In genomic region chr9:66945647-66946641, GRCm38 (mm10) we compare ENCODE assay signal across 8 mouse cellular contexts. TPM values are rescaled to one million over a fixed set of nuclear protein-coding genes. Genes with fewer than 3 reads are reported as not detected.
DNase-seq lines count a peak whose midpoint lies in the region; ATAC-seq and TF ChIP-seq lines count a peak whose summit lies in the region.

Rps27l (plus strand) TSS chr9:66946086.

- H3K4me2 ChIP-seq in CH12.LX (ENCODE audit: insufficient read depth, low read depth, poor library complexity, severe bottlenecking) = peak within 1 kb of the TSS; percentile 33
- peak within 1 kb of the TSS; percentile 90 for H3K4me2 ChIP-seq in forebrain, embryonic 11.5 days (ENCODE audit: low read depth, low read length, severe bottlenecking)
- peak within 1 kb of the TSS; percentile 86 for H3K4me2 ChIP-seq in heart, embryonic 16.5 days (ENCODE audit: low read depth, low read length)
- peak within 1 kb of the TSS; percentile 89 for H3K4me2 ChIP-seq in liver, embryonic 15.5 days
- peak within 1 kb of the TSS; percentile 89 for H3K4me2 ChIP-seq in neural tube, embryonic 12.5 days (replicated peaks)

- TF ChIP-seq POLR2A in CH12.LX (IDR thresholded peaks at IDR 0.05; ENCODE audit: low read depth, low read length) = peak; percentile 92

- in situ Hi-C loops in CH12.LX (cut with MboI; ENCODE audit: low pct_ligation_motif_present, low pct_unique_long_range_greater_than_20kb, low sequenced_read_pairs) = loop anchor here (10.0 kb wide), 1 partner anchor 91 kb away; no protein-coding TSS in a partner anchor

- H3K4me1 ChIP-seq in CH12.LX (ENCODE audit: control insufficient read depth in 1 of 2, insufficient read depth in 2 of 2) = peaks cover 5 to 19% of the 10 kb centered on the region in 2 experiments; a peak in 3 of 4 replicates
- H3K4me1 ChIP-seq in forebrain, embryonic 11.5 days (replicated peaks; ENCODE audit: control insufficient read depth, insufficient read depth, low read length) = peaks cover 6% of the 10 kb centered on the region; the same call in 1 of the 2 replicates
- H3K4me1 ChIP-seq in heart, embryonic 16.5 days (ENCODE audit: control insufficient read depth, insufficient read depth, low read length) = peaks cover 2% of the 10 kb centered on the region; the same call in 1 of the 2 replicates
- H3K4me1 ChIP-seq in liver, embryonic 15.5 days (replicated peaks) = peaks cover 21% of the 10 kb centered on the region
- H3K4me1 ChIP-seq in neural tube, embryonic 12.5 days = peaks cover 6% of the 10 kb centered on the region; the same call in 1 of the 2 replicates

- TF ChIP-seq EP300 in CH12.LX (IDR thresholded peaks at IDR 0.05; ENCODE audit: low read length) = no peak

- under 1% methylated on average over 76 of the region's 77 CpGs for WGBS in forebrain, embryonic 11.5 days
- WGBS in heart, embryonic 16.5 days = under 1% methylated on average over 77 of the region's 77 CpGs
- WGBS in liver, embryonic 15.5 days (ENCODE audit: insufficient replicate concordance) = under 1% methylated on average over 77 of the region's 77 CpGs
- under 1% methylated on average over 77 of the region's 77 CpGs for WGBS in neural tube, embryonic 12.5 days

- TF ChIP-seq RAD21 in CH12.LX (IDR thresholded peaks at IDR 0.05; ENCODE audit: low read depth, low read length) = no peak

- H3K36me3 ChIP-seq in CH12.LX (replicated peaks in 1 of 2; ENCODE audit: control insufficient read depth in 1 of 2, insufficient read depth in 1 of 2, low read length in 1 of 2) = peaks cover 8 to 15% of the 10 kb centered on the region in 2 experiments
- H3K36me3 ChIP-seq in forebrain, embryonic 11.5 days (ENCODE audit: control insufficient read depth, insufficient read depth, low read length) = no peaks in the 10 kb centered on the region; the same call in 1 of the 2 replicates
- peaks cover 7% of the 10 kb centered on the region; the same call in 1 of the 2 replicates for H3K36me3 ChIP-seq in heart, embryonic 16.5 days (ENCODE audit: control insufficient read depth, insufficient read depth)
- H3K36me3 ChIP-seq in liver, embryonic 15.5 days (replicated peaks) = peaks cover 12% of the 10 kb centered on the region
- H3K36me3 ChIP-seq in neural tube, embryonic 12.5 days = peaks cover 9% of the 10 kb centered on the region; the same call in 1 of the 2 replicates

- peaks cover 13% of the 10 kb centered on the region for H3K79me2 ChIP-seq in CH12.LX (replicated peaks; ENCODE audit: control insufficient read depth, extremely low read depth, insufficient read depth, poor library complexity, severe bottlenecking)

- ATAC-seq in forebrain, embryonic 11.5 days (replicated peaks; ENCODE audit: low FRiP score) = peak; percentile 98
- ATAC-seq in heart, embryonic 16.5 days (replicated peaks; ENCODE audit: extremely low read depth, insufficient read depth, low FRiP score) = peak; percentile 99
- peak; percentile 99 for ATAC-seq in liver, embryonic 15.5 days (ENCODE audit: insufficient read depth)
- peak; percentile 97 for ATAC-seq in neural tube, embryonic 12.5 days (ENCODE audit: low FRiP score, low read depth)

- H3K4me3 ChIP-seq in CH12.LX (replicated peaks in 1 of 3; ENCODE audit: low read depth in 2 of 3, low read length in 2 of 3, poor library complexity in 1 of 3) = peak within 1 kb of the TSS; percentile 81 to 96 (median 89)
- H3K4me3 ChIP-seq in forebrain, embryonic 11.5 days (ENCODE audit: low read depth, low read length) = peak within 1 kb of the TSS; percentile 93
- peak within 1 kb of the TSS; percentile 84 for H3K4me3 ChIP-seq in heart, embryonic 16.5 days (ENCODE audit: low read length)
- H3K4me3 ChIP-seq in liver, embryonic 15.5 days (replicated peaks) = peak within 1 kb of the TSS; percentile 99
- peak within 1 kb of the TSS; percentile 76 for H3K4me3 ChIP-seq in neural tube, embryonic 12.5 days

- TF ChIP-seq CTCF in CH12.LX (conservative IDR thresholded peaks at IDR 0.05 in 1 of 2, IDR thresholded peaks at IDR 0.05 in 1 of 2; ENCODE audit: low read depth in 2 of 2, low read length in 2 of 2) = no peak

- peak within 1 kb of the TSS; percentile 85 for H3K27ac ChIP-seq in CH12.LX (ENCODE audit: insufficient read depth, low read depth)
- peak within 1 kb of the TSS; percentile 94 for H3K27ac ChIP-seq in forebrain, embryonic 11.5 days (ENCODE audit: low read depth, low read length)
- peak within 1 kb of the TSS; percentile 97 for H3K27ac ChIP-seq in heart, embryonic 16.5 days (ENCODE audit: low read length)
- H3K27ac ChIP-seq in liver, embryonic 15.5 days (replicated peaks) = peak within 1 kb of the TSS; percentile 93
- peak within 1 kb of the TSS; percentile 87 for H3K27ac ChIP-seq in neural tube, embryonic 12.5 days

- dilution Hi-C loops in CH12.LX (cut with MboI; ENCODE audit: extremely low pct_ligation_motif_present, extremely low pct_unique_long_range_greater_than_20kb, low sequenced_read_pairs) = no loop called here

- no peaks in the 10 kb centered on the region for H3K9me3 ChIP-seq in CH12.LX (replicated peaks; ENCODE audit: low read length)
- H3K9me3 ChIP-seq in forebrain, embryonic 11.5 days (ENCODE audit: control insufficient read depth, low read length) = no peaks in the 10 kb centered on the region
- no peaks in the 10 kb centered on the region for H3K9me3 ChIP-seq in heart, embryonic 16.5 days (replicated peaks; ENCODE audit: control insufficient read depth, low read length)
- no peaks in the 10 kb centered on the region for H3K9me3 ChIP-seq in liver, embryonic 15.5 days (replicated peaks)
- no peaks in the 10 kb centered on the region for H3K9me3 ChIP-seq in neural tube, embryonic 12.5 days

- H3K27me3 ChIP-seq in CH12.LX (replicated peaks) = no peaks in the 10 kb centered on the region
- no peaks in the 10 kb centered on the region for H3K27me3 ChIP-seq in forebrain, embryonic 11.5 days (ENCODE audit: control insufficient read depth, insufficient read depth, low read length)
- no peaks in the 10 kb centered on the region for H3K27me3 ChIP-seq in heart, embryonic 16.5 days (ENCODE audit: control insufficient read depth, insufficient read depth, low read length)
- no peaks in the 10 kb centered on the region for H3K27me3 ChIP-seq in liver, embryonic 15.5 days
- H3K27me3 ChIP-seq in neural tube, embryonic 12.5 days (replicated peaks) = no peaks in the 10 kb centered on the region

- peak within 1 kb of the TSS; percentile 96 for H3K9ac ChIP-seq in CH12.LX (ENCODE audit: insufficient read depth, low read depth)
- H3K9ac ChIP-seq in forebrain, embryonic 11.5 days (ENCODE audit: low read length) = peak within 1 kb of the TSS; percentile 94
- H3K9ac ChIP-seq in heart, embryonic 16.5 days (ENCODE audit: low read length) = peak within 1 kb of the TSS; percentile 83
- H3K9ac ChIP-seq in liver, embryonic 15.5 days = peak within 1 kb of the TSS; percentile 92
- peak within 1 kb of the TSS; percentile 80 for H3K9ac ChIP-seq in neural tube, embryonic 12.5 days

- DNase-seq in CH12.LX (ENCODE audit: extremely low read depth) = peak; percentile 93
- DNase-seq in c-Kit-positive CD71-positive TER-119-negative erythroid progenitor cells, embryonic 14.5 days (ENCODE audit: low read depth) = peak; percentile 92
- DNase-seq in forebrain, embryonic 11.5 days (ENCODE audit: low spot score) = peak; percentile 98
- DNase-seq in kidney, postnatal 36 days = peak; percentile 96
- peak; percentile 91 for DNase-seq in telencephalon, adult 2 months (ENCODE audit: low read depth, low spot score)

TF ChIP-seq in CH12.LX, 34 proteins besides CTCF, POLR2A, EP300 and RAD21 (continues in another document):
- no peak for TF ChIP-seq PAX5 (IDR thresholded peaks at IDR 0.05; ENCODE audit: low read length)
- TF ChIP-seq HCFC1 (IDR thresholded peaks at IDR 0.05; ENCODE audit: low read depth, low read length) = peak; percentile 87
- peak; percentile 89; the same call in 1 of the 2 replicates for TF ChIP-seq TBP (conservative IDR thresholded peaks at IDR 0.05; ENCODE audit: low read depth, low read length)
- TF ChIP-seq JUND (conservative IDR thresholded peaks at IDR 0.05; ENCODE audit: low read depth, low read length) = no peak
- peak; percentile 92 for TF ChIP-seq SIN3A (IDR thresholded peaks at IDR 0.05; ENCODE audit: low read length)
- peak; percentile 86 for TF ChIP-seq MAX (IDR thresholded peaks at IDR 0.05; ENCODE audit: low read length)
- peak; percentile 57; the same call in 1 of the 2 replicates for TF ChIP-seq BHLHE40 (IDR thresholded peaks at IDR 0.05; ENCODE audit: low read depth, low read length)
- TF ChIP-seq RCOR1 (conservative IDR thresholded peaks at IDR 0.05; ENCODE audit: low read depth, low read length) = no peak
- TF ChIP-seq MYC (IDR thresholded peaks at IDR 0.05; ENCODE audit: low read depth, low read length) = peak; percentile 81
- TF ChIP-seq MXI1 (IDR thresholded peaks at IDR 0.05; ENCODE audit: low read depth, low read length) = peak; percentile 70
- TF ChIP-seq SMC3 (IDR thresholded peaks at IDR 0.05; ENCODE audit: low read depth, low read length) = no peak
- no peak for TF ChIP-seq ZNF384 (IDR thresholded peaks at IDR 0.05; ENCODE audit: low read depth, low read length)
- TF ChIP-seq ZMIZ1 (IDR thresholded peaks at IDR 0.05; ENCODE audit: low read depth, low read length) = peak; percentile 93
- no peak for TF ChIP-seq MAFK (IDR thresholded peaks at IDR 0.05; ENCODE audit: insufficient replicate concordance, low read length)
- TF ChIP-seq MAZ (IDR thresholded peaks at IDR 0.05; ENCODE audit: low read depth, low read length) = peak; percentile 87
- 0 out of 2 replicates have a peak, but pooled peaks have one; percentile 3 for TF ChIP-seq NRF1 (IDR thresholded peaks at IDR 0.05; ENCODE audit: low read depth, low read length)
- peak; percentile 61; the same call in 1 of the 2 replicates for TF ChIP-seq KAT2A (IDR thresholded peaks at IDR 0.05; ENCODE audit: insufficient replicate concordance, low read length)
- peak; percentile 92; the same call in 1 of the 2 replicates for TF ChIP-seq TCF12 (IDR thresholded peaks at IDR 0.05; ENCODE audit: low read depth, low read length)
- peak; percentile 76 for TF ChIP-seq CHD1 (IDR thresholded peaks at IDR 0.05; ENCODE audit: low read depth, low read length)
- TF ChIP-seq ZC3H11A (IDR thresholded peaks at IDR 0.05; ENCODE audit: low read depth, low read length) = no peak
- TF ChIP-seq ZKSCAN1 (IDR thresholded peaks at IDR 0.05; ENCODE audit: borderline replicate concordance, low read depth, low read length) = no peak
- no peak for TF ChIP-seq USF2 (conservative IDR thresholded peaks at IDR 0.05; ENCODE audit: low read depth, low read length)

RNA-seq across cellular contexts. Expression of gene Rps27l, which starts in this region (rescaled TPM):
- total RNA-seq in CH12.LX (2012; rRNA removed) (593 and 709 TPM in 2 replicates), CH12.LX (2014; rRNA removed) (1,628 and 1,755 TPM in 2 replicates)
- 694 and 715 TPM in 2 replicates for polyA plus RNA-seq in CH12.LX (2012; ENCODE audit: insufficient read length, low read depth)
- polyA plus RNA-seq in forebrain, embryonic 11.5 days (2014; fragmentation: Nextera tagmentation; extraction: Ambion mirVana) = 624 and 676 TPM in 2 replicates
- 437 and 444 TPM in 2 replicates for polyA plus RNA-seq in heart, embryonic 16.5 days (2015; fragmentation: Nextera tagmentation; extraction: Ambion mirVana)
- 368 and 453 TPM in 2 replicates for polyA plus RNA-seq in liver, embryonic 15.5 days (2015; fragmentation: Nextera tagmentation; extraction: Ambion mirVana)
- 462 and 496 TPM in 2 replicates for polyA plus RNA-seq in neural tube, embryonic 12.5 days (2016; fragmentation: Nextera tagmentation; extraction: Ambion mirVana)

Comparison
In these comparisons a context has a peak if more than half of its experiments do, and no peak if none do; other contexts are left out.
1. Peak in every context shown above with its lines: DNase-seq, ATAC-seq, H3K4me3 ChIP-seq and H3K27ac ChIP-seq.
2. H3K4me2 ChIP-seq: peak in every context shown above with its lines; median percentile 90 in forebrain, embryonic 11.5 days; 89 in liver, embryonic 15.5 days; 89 in neural tube, embryonic 12.5 days; 86 in heart, embryonic 16.5 days; 33 in CH12.LX.